ENCODE assay signal across 8 mouse cellular contexts in the genomic region with DNA sequence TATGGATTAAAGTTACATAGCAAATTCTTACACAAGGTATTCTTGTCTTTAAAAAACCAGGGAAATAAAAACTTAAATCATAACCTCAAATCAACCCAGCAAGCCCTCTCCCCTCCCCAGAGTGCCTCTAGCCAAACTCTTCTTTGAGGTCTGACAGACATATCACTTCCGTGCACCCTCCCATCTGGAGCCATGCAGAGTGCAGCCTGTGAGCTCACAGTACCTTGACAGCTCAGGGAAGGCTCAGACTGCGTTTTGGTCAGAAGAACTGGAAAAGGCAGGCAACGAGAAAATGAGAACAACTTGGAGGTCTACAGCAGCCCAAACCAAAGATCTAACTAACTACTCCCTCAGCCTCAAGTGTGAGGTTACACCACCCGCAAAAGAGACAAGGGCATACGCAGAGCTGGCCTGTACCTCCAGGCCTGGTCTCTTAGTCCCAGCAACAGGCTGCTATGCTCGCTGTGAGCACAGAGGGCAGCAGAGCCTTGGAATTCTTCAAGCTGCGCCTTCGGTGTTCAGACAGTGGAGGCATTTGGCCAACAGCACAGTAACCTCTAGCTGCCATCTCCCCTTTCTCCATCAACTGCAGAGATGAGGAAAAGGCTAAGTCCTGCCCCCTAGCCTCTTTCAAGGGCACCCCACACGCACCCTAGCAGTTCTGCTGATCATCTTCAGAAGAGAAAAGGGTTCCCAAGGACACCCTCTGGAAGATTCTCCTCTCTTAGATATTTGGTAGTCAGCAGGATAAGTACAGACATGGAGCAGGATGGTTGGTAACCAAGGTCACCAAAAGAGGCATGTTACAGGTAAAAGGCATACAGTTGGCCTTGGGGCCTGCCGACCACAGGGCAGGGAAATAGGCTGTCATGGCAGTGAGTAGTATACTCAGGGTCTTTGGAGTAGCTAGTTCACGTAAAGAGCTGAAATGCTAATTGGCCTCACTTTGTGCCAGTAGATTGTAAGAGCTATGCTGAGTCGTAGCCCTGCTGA.
DNase-seq lines count a peak whose midpoint lies in the region; ATAC-seq and TF ChIP-seq lines count a peak whose summit lies in the region.

No protein-coding gene starts in this region.

- H3K27ac ChIP-seq in forebrain, embryonic 12.5 days, result no peak overlapping the region
- no peak overlapping the region for H3K27ac ChIP-seq in heart, embryonic 15.5 days
- no peak overlapping the region for H3K27ac ChIP-seq in liver, adult 2 months (replicated peaks; ENCODE audit: insufficient read depth, low read depth, low read length)
- H3K27ac ChIP-seq in neural tube, embryonic 13.5 days (replicated peaks), result no peak overlapping the region

- no peaks in the 10 kb centered on the region for H3K79me2 ChIP-seq in liver, adult 2 months (ENCODE audit: control insufficient read depth, insufficient read depth, low read length)

- no peaks in the 10 kb centered on the region for H3K9me3 ChIP-seq in forebrain, embryonic 12.5 days
- H3K9me3 ChIP-seq in heart, embryonic 15.5 days (replicated peaks), result no peaks in the 10 kb centered on the region
- no peaks in the 10 kb centered on the region for H3K9me3 ChIP-seq in neural tube, embryonic 13.5 days

- WGBS in forebrain, embryonic 12.5 days, result 26% methylated on average over 12 of the region's 12 CpGs
- WGBS in heart, embryonic 15.5 days, result 27% methylated on average over 12 of the region's 12 CpGs
- WGBS in liver, adult 2 months, result 50% methylated on average over 12 of the region's 12 CpGs
- 40% methylated on average over 12 of the region's 12 CpGs for WGBS in neural tube, embryonic 13.5 days

- DNase-seq in A20 (ENCODE audit: low read depth, low spot score), result peak; percentile 17
- peak; percentile 12 for DNase-seq in c-Kit-positive CD71-negative TER-119-negative erythroid progenitor cells, embryonic 14.5 days (ENCODE audit: low read depth)
- DNase-seq in kidney, postnatal 10 days, result peak; percentile 91
- peak; percentile 53 for DNase-seq in liver, adult 2 months (ENCODE audit: extremely low read depth, low read depth, low spot score)
- peak; percentile 66 to 82 for DNase-seq in urinary bladder, adult 18-20 months (ENCODE audit: low spot score in 2 of 2)

- peaks cover 21% of the 10 kb centered on the region for H3K27me3 ChIP-seq in forebrain, embryonic 12.5 days
- no peaks in the 10 kb centered on the region for H3K27me3 ChIP-seq in heart, embryonic 15.5 days
- no peaks in the 10 kb centered on the region for H3K27me3 ChIP-seq in liver, adult 2 months (ENCODE audit: control insufficient read depth, insufficient read depth, low read length)
- no peaks in the 10 kb centered on the region for H3K27me3 ChIP-seq in neural tube, embryonic 13.5 days

- no peak overlapping the region for H3K9ac ChIP-seq in forebrain, embryonic 12.5 days
- H3K9ac ChIP-seq in heart, embryonic 15.5 days, result no peak overlapping the region
- no peak overlapping the region for H3K9ac ChIP-seq in liver, adult 2 months (ENCODE audit: low read depth, low read length)
- no peak overlapping the region for H3K9ac ChIP-seq in neural tube, embryonic 13.5 days

- no peak for TF ChIP-seq POLR2A in liver, adult 2 months (IDR thresholded peaks at IDR 0.05; ENCODE audit: extremely low read depth, insufficient read depth, low read length)

- ATAC-seq in forebrain, embryonic 12.5 days (ENCODE audit: low FRiP score), result peak; percentile 84
- peak; percentile 72; the same call in 1 of the 2 replicates for ATAC-seq in heart, embryonic 15.5 days (replicated peaks; ENCODE audit: insufficient number of reproducible peaks, insufficient read depth, low FRiP score, low read depth)
- peak; percentile 92 for ATAC-seq in neural tube, embryonic 13.5 days (ENCODE audit: low read depth)

- peak; percentile 98 for TF ChIP-seq CTCF in liver, adult 2 months (IDR thresholded peaks at IDR 0.05; ENCODE audit: low read depth, low read length)

- no peak overlapping the region for H3K4me2 ChIP-seq in forebrain, embryonic 12.5 days
- no peak overlapping the region for H3K4me2 ChIP-seq in heart, embryonic 15.5 days
- no peak overlapping the region for H3K4me2 ChIP-seq in neural tube, embryonic 13.5 days

- H3K4me3 ChIP-seq in forebrain, embryonic 12.5 days (replicated peaks), result no peak overlapping the region
- H3K4me3 ChIP-seq in heart, embryonic 15.5 days, result no peak overlapping the region
- H3K4me3 ChIP-seq in liver, adult 2 months (ENCODE audit: insufficient read depth, low read depth, low read length), result no peak overlapping the region
- H3K4me3 ChIP-seq in neural tube, embryonic 13.5 days, result no peak overlapping the region

- peaks cover 29% of the 10 kb centered on the region for H3K4me1 ChIP-seq in forebrain, embryonic 12.5 days
- no peaks in the 10 kb centered on the region for H3K4me1 ChIP-seq in heart, embryonic 15.5 days (replicated peaks)
- no peaks in the 10 kb centered on the region for H3K4me1 ChIP-seq in liver, adult 2 months (ENCODE audit: control insufficient read depth, insufficient read depth, low read length)
- H3K4me1 ChIP-seq in neural tube, embryonic 13.5 days (replicated peaks), result no peaks in the 10 kb centered on the region

- H3K36me3 ChIP-seq in forebrain, embryonic 12.5 days (replicated peaks), result no peaks in the 10 kb centered on the region
- H3K36me3 ChIP-seq in heart, embryonic 15.5 days, result no peaks in the 10 kb centered on the region
- H3K36me3 ChIP-seq in liver, adult 2 months (ENCODE audit: control insufficient read depth, insufficient read depth, low read length), result peaks cover 12% of the 10 kb centered on the region
- no peaks in the 10 kb centered on the region for H3K36me3 ChIP-seq in neural tube, embryonic 13.5 days

Comparison
In these comparisons a context has a peak if more than half of its experiments do, and no peak if none do; other contexts are left out.
1. DNase-seq: peak in every context shown above with its lines; median percentile 91 in kidney, postnatal 10 days; 74 in urinary bladder, adult 18-20 months; 53 in liver, adult 2 months; 17 in A20; 12 in c-Kit-positive CD71-negative TER-119-negative erythroid progenitor cells, embryonic 14.5 days.